Mouse (Mus musculus) myocyte (in vitro differentiated cells): ENCODE results near the gene Mvb12b. TPM values are rescaled to one million over a fixed set of nuclear protein-coding genes. Genes with fewer than 3 reads are reported as not detected.

Source experiments
- H3K27me3 ChIP-seq: one replicate; pipeline ENCODE4 v1.6.1; 2011; ENCODE audit not compliant: control insufficient read depth, insufficient read depth, insufficient read length
- H3K36me3 ChIP-seq: one replicate; pipeline ENCODE4 v1.6.1; 2011; ENCODE audit not compliant: control insufficient read depth, insufficient read depth
- H3K4me2 ChIP-seq: one replicate; pipeline ENCODE4 v1.6.1; 2011; ENCODE audit warnings: low read depth, control low read depth
- H3K4me3 ChIP-seq: one replicate; pipeline ENCODE4 v1.5.1; 2011; ENCODE audit warnings: mild to moderate bottlenecking, control low read depth, moderate library complexity
- H3K79me2 ChIP-seq: one replicate; pipeline ENCODE4 v1.6.1; 2011; ENCODE audit not compliant: control insufficient read depth, insufficient read depth
- H3ac ChIP-seq: one replicate; pipeline ENCODE4 v1.6.1; 2011; ENCODE audit not compliant: control insufficient read depth, insufficient read length
- CEBPB ChIP-seq: IDR thresholded peaks from 2 replicates; pipeline ENCODE4 v1.6.1; 2011; ENCODE audit warnings: mild to moderate bottlenecking, moderate library complexity; ENCODE audit not compliant: poor library complexity, insufficient read depth, severe bottlenecking
- E2F4 ChIP-seq: IDR thresholded peaks from one replicate; pipeline ENCODE4 v1.6.1; 2011; ENCODE audit warnings: mild to moderate bottlenecking, control low read depth, moderate library complexity; ENCODE audit not compliant: insufficient read depth
- MAX ChIP-seq: IDR thresholded peaks from one replicate; pipeline ENCODE4 v1.6.1; 2011; ENCODE audit warnings: low read depth, mild to moderate bottlenecking, control low read depth
- MYOD1 ChIP-seq, 3 experiments: IDR thresholded peaks; one replicate each; pipeline ENCODE4 v1.6.1; 2011; ENCODE audit warnings: control low read depth in 2 of 3, low read depth in 2 of 3, mild to moderate bottlenecking in 2 of 3, moderate library complexity in 1 of 3; ENCODE audit not compliant: insufficient read length in 2 of 3, control insufficient read depth in 1 of 3
- MYOG ChIP-seq, 3 experiments: IDR thresholded peaks; one replicate each; pipeline ENCODE4 v1.6.1; 2011; ENCODE audit warnings: control low read depth in 2 of 3, low read depth in 2 of 3, mild to moderate bottlenecking in 2 of 3; ENCODE audit not compliant: insufficient read length in 2 of 3, control insufficient read depth in 1 of 3, insufficient read depth in 1 of 3
- POLR2A ChIP-seq: IDR thresholded peaks from one replicate; pipeline ENCODE4 v1.6.1; 2011; ENCODE audit warnings: low read depth, mild to moderate bottlenecking, control low read depth, moderate library complexity; ENCODE audit not compliant: insufficient read length
- POLR2AphosphoS2 ChIP-seq: IDR thresholded peaks from one replicate; pipeline ENCODE4 v1.6.1; 2011; ENCODE audit warnings: low read depth, control low read depth; ENCODE audit not compliant: insufficient read length
- REST ChIP-seq: IDR thresholded peaks from one replicate; pipeline ENCODE4 v1.6.1; 2011; ENCODE audit warnings: mild to moderate bottlenecking, control low read depth, moderate library complexity; ENCODE audit not compliant: insufficient read depth, insufficient read length
- SRF ChIP-seq: IDR thresholded peaks from one replicate; pipeline ENCODE4 v1.6.1; 2011; ENCODE audit warnings: low read depth; ENCODE audit not compliant: control insufficient read depth, insufficient read length
- TCF12 ChIP-seq: IDR thresholded peaks from one replicate; pipeline ENCODE4 v1.6.1; 2011; ENCODE audit warnings: mild to moderate bottlenecking, control low read depth; ENCODE audit not compliant: poor library complexity, insufficient read depth, severe bottlenecking
- TCF3 ChIP-seq: IDR thresholded peaks from one replicate; pipeline ENCODE4 v1.6.1; 2011; ENCODE audit warnings: low read depth, control low read depth; ENCODE audit not compliant: insufficient read length
- USF1 ChIP-seq: IDR thresholded peaks from one replicate; pipeline ENCODE4 v1.6.1; 2011; ENCODE audit warnings: low read depth, mild to moderate bottlenecking, control low read depth, moderate library complexity
- polyA plus RNA-seq: library from polyadenylated mRNA; unstranded; fragments of >200 nt; fragmentation: generic; extraction: Trizol; gene quantifications from one replicate; pipeline ENCODE4 v1.2.1, GENCODE M21; 2012; ENCODE audit warnings: missing spikeins

Gene Mvb12b
- polyA plus RNA-seq, 1 experiment: 14.5 TPM

GRCm38 (mm10) chr2:33745724-33746123 lies 142.0 kb downstream of the Mvb12b start:
- Histone ChIP-seq H3K79me2 (no peaks in the 10 kb centered on the region), H3K27me3 (no peaks in the 10 kb centered on the region), H3ac (no peak overlapping the region), H3K36me3 (no peaks in the 10 kb centered on the region), H3K4me3 (no peak overlapping the region), H3K4me2 (no peak overlapping the region)
- TF ChIP-seq MYOD1 (IDR thresholded peaks at IDR 0.05; ENCODE audit: control insufficient read depth in 1 of 3, insufficient read length in 2 of 3, low read depth in 2 of 3) (peak in 1 of 3 experiments; percentile 12), MYOG (IDR thresholded peaks at IDR 0.05; ENCODE audit: control insufficient read depth in 1 of 3, insufficient read depth in 1 of 3, insufficient read length in 2 of 3, low read depth in 2 of 3) (peak in 1 of 3 experiments; percentile 51), REST (no peak)

- no peak for TF ChIP-seq CEBPB
- no peak for TF ChIP-seq POLR2AphosphoS2
- no peak for TF ChIP-seq SRF
- TF ChIP-seq TCF3: no peak
- no peak for TF ChIP-seq REST
- TF ChIP-seq TCF12: no peak
- TF ChIP-seq MYOD1 (IDR thresholded peaks at IDR 0.05; ENCODE audit: control insufficient read depth in 1 of 3, insufficient read length in 2 of 3, low read depth in 2 of 3): no peak
- TF ChIP-seq POLR2A: no peak
- TF ChIP-seq E2F4: no peak
- TF ChIP-seq USF1: no peak
- no peak for TF ChIP-seq MYOG (IDR thresholded peaks at IDR 0.05; ENCODE audit: control insufficient read depth in 1 of 3, insufficient read depth in 1 of 3, insufficient read length in 2 of 3, low read depth in 2 of 3)
- no peak for TF ChIP-seq MAX
- H3K27me3 ChIP-seq: no peaks in the 10 kb centered on the region
- no peaks in the 10 kb centered on the region for H3K36me3 ChIP-seq
- no peak overlapping the region for H3ac ChIP-seq
- no peak overlapping the region for H3K4me3 ChIP-seq
- H3K79me2 ChIP-seq: no peaks in the 10 kb centered on the region
- no peak overlapping the region for H3K4me2 ChIP-seq
These were observed 150.6 kb downstream of the Mvb12b start for GRCm38 (mm10) chr2:33737128-33737527.

GRCm38 (mm10) chr2:33736722-33737121 lies 151.0 kb downstream of the Mvb12b start:
- no peaks in the 10 kb centered on the region for H3K36me3 ChIP-seq
- H3K79me2 ChIP-seq: no peaks in the 10 kb centered on the region
- no peak overlapping the region for H3K4me3 ChIP-seq
- no peak overlapping the region for H3K4me2 ChIP-seq
- no peaks in the 10 kb centered on the region for H3K27me3 ChIP-seq
- H3ac ChIP-seq: no peak overlapping the region
- TF ChIP-seq POLR2AphosphoS2 (no peak), SRF (no peak), CEBPB (no peak), E2F4 (no peak), TCF12 (no peak), REST (no peak), POLR2A (no peak), USF1 (no peak), MAX (no peak)

GRCm38 (mm10) chr2:33734781-33735485 lies 152.8 kb downstream of the Mvb12b start:
- Histone ChIP-seq H3K27me3 (no peaks in the 10 kb centered on the region), H3K79me2 (no peaks in the 10 kb centered on the region), H3ac (no peak overlapping the region), H3K4me2 (no peak overlapping the region), H3K4me3 (no peak overlapping the region), H3K36me3 (no peaks in the 10 kb centered on the region)
- peak in 1 of 3 experiments; percentile 60 for TF ChIP-seq MYOG (IDR thresholded peaks at IDR 0.05; ENCODE audit: control insufficient read depth in 1 of 3, insufficient read depth in 1 of 3, insufficient read length in 2 of 3, low read depth in 2 of 3)
- no peak for TF ChIP-seq POLR2A
- no peak for TF ChIP-seq TCF12

- Histone ChIP-seq H3K36me3 (no peaks in the 10 kb centered on the region), H3K79me2 (no peaks in the 10 kb centered on the region), H3K27me3 (peaks cover 11% of the 10 kb centered on the region), H3K4me3 (no peak overlapping the region), H3K4me2 (no peak overlapping the region), H3ac (no peak overlapping the region)
- TF ChIP-seq POLR2AphosphoS2: no peak
- no peak for TF ChIP-seq USF1
- TF ChIP-seq POLR2A: no peak
- no peak for TF ChIP-seq MYOG (IDR thresholded peaks at IDR 0.05; ENCODE audit: control insufficient read depth in 1 of 3, insufficient read depth in 1 of 3, insufficient read length in 2 of 3, low read depth in 2 of 3)
- no peak for TF ChIP-seq MAX
- TF ChIP-seq SRF: no peak
- no peak for TF ChIP-seq REST
- no peak for TF ChIP-seq MYOD1 (IDR thresholded peaks at IDR 0.05; ENCODE audit: control insufficient read depth in 1 of 3, insufficient read length in 2 of 3, low read depth in 2 of 3)
- TF ChIP-seq TCF3: no peak
- TF ChIP-seq CEBPB: no peak
- no peak for TF ChIP-seq E2F4
- TF ChIP-seq TCF12: no peak
These were observed 158.0 kb downstream of the Mvb12b start for GRCm38 (mm10) chr2:33729701-33730100.
